Mouse (Mus musculus): ENCODE data around the gene Ttyh3. TPM values are rescaled to one million over a fixed set of nuclear protein-coding genes. Genes with fewer than 3 reads are reported as not detected.

The Ttyh3 gene
- total RNA-seq, 1 experiment, result 18.6 TPM

GRCm38 (mm10) chr5:140614837-140615236, 34.0 kb downstream of the Ttyh3 start:
- no peak overlapping the region for H3K9ac ChIP-seq (ENCODE audit: insufficient read depth, low read depth, low read length, poor library complexity, severe bottlenecking)
- peaks cover 4% of the 10 kb centered on the region; the same call in 1 of the 2 replicates for H3K36me3 ChIP-seq (ENCODE audit: control insufficient read depth, insufficient read depth, low read length, poor library complexity, severe bottlenecking)
- H3K9me3 ChIP-seq (ENCODE audit: control insufficient read depth, insufficient read depth, low read depth, low read length), result no peaks in the 10 kb centered on the region
- DNase-seq (ENCODE audit: low read depth, low spot score), result no peak
- H3K4me3 ChIP-seq (ENCODE audit: insufficient read depth in 1 of 2, low read depth in 1 of 2, low read length in 2 of 2, poor library complexity in 1 of 2, severe bottlenecking in 1 of 2), result no peak overlapping the region
- in situ Hi-C loops (cut with MboI; ENCODE audit: low sequenced_read_pairs in 2 of 2, unreplicated experiment in 2 of 2), result loop anchor here (5.0 to 10.0 kb wide), 2 partner anchors 70 to 73 kb away; no protein-coding TSS in a partner anchor
- TF ChIP-seq ZC3H11A (IDR thresholded peaks at IDR 0.05; ENCODE audit: borderline replicate concordance, low read depth, low read length) (no peak), ZNF384 (IDR thresholded peaks at IDR 0.05; ENCODE audit: low read depth, low read length) (no peak), HCFC1 (IDR thresholded peaks at IDR 0.05; ENCODE audit: borderline replicate concordance, insufficient read depth, low read length) (no peak), MAFK (IDR thresholded peaks at IDR 0.05; ENCODE audit: insufficient read depth, low read depth, low read length) (no peak), CHD2 (IDR thresholded peaks at IDR 0.05; ENCODE audit: low read depth, low read length) (no peak)
- H3K27ac ChIP-seq (ENCODE audit: insufficient read depth, low read depth, low read length, poor library complexity, severe bottlenecking), result no peak overlapping the region
- peaks cover 2 to 13% of the 10 kb centered on the region in 2 experiments; a peak in 2 of 4 replicates for H3K4me1 ChIP-seq (ENCODE audit: control insufficient read depth in 2 of 2, insufficient read depth in 2 of 2, low read length in 2 of 2, poor library complexity in 1 of 2)

- Histone ChIP-seq H3K27ac (ENCODE audit: insufficient read depth, low read depth, low read length, poor library complexity, severe bottlenecking) (no peak overlapping the region), H3K9ac (ENCODE audit: insufficient read depth, low read depth, low read length, poor library complexity, severe bottlenecking) (no peak overlapping the region), H3K4me3 (ENCODE audit: insufficient read depth in 1 of 2, low read depth in 1 of 2, low read length in 2 of 2, poor library complexity in 1 of 2, severe bottlenecking in 1 of 2) (no peak overlapping the region), H3K36me3 (ENCODE audit: control insufficient read depth, insufficient read depth, low read length, poor library complexity, severe bottlenecking) (peaks cover 4% of the 10 kb centered on the region; the same call in 1 of the 2 replicates), H3K4me1 (ENCODE audit: control insufficient read depth in 2 of 2, insufficient read depth in 2 of 2, low read length in 2 of 2, poor library complexity in 1 of 2) (peaks cover 2 to 18% of the 10 kb centered on the region in 2 experiments; a peak in 2 of 4 replicates), H3K9me3 (ENCODE audit: control insufficient read depth, insufficient read depth, low read depth, low read length) (no peaks in the 10 kb centered on the region)
- DNase-seq (ENCODE audit: low read depth, low spot score), result no peak
- in situ Hi-C loops (cut with MboI; ENCODE audit: low sequenced_read_pairs in 2 of 2, unreplicated experiment in 2 of 2), result loop anchor here in 1 of 2 experiments (10.0 kb wide), 1 partner anchor 69 kb away; no protein-coding TSS in a partner anchor
- TF ChIP-seq ZNF384 (IDR thresholded peaks at IDR 0.05; ENCODE audit: low read depth, low read length), result no peak
- TF ChIP-seq MAFK (IDR thresholded peaks at IDR 0.05; ENCODE audit: insufficient read depth, low read depth, low read length), result no peak
- no peak for TF ChIP-seq ZC3H11A (IDR thresholded peaks at IDR 0.05; ENCODE audit: borderline replicate concordance, low read depth, low read length)
- TF ChIP-seq CHD2 (IDR thresholded peaks at IDR 0.05; ENCODE audit: low read depth, low read length), result no peak
- no peak for TF ChIP-seq HCFC1 (IDR thresholded peaks at IDR 0.05; ENCODE audit: borderline replicate concordance, insufficient read depth, low read length)
Observed at GRCm38 (mm10) chr5:140614141-140614540, 34.7 kb downstream of the Ttyh3 start.

GRCm38 (mm10) chr5:140612191-140612590, 36.6 kb downstream of the Ttyh3 start:
- H3K36me3 ChIP-seq (ENCODE audit: control insufficient read depth, insufficient read depth, low read length, poor library complexity, severe bottlenecking), result peaks cover 4% of the 10 kb centered on the region; the same call in 1 of the 2 replicates
- H3K9ac ChIP-seq (ENCODE audit: insufficient read depth, low read depth, low read length, poor library complexity, severe bottlenecking), result no peak overlapping the region
- H3K4me1 ChIP-seq (ENCODE audit: control insufficient read depth in 2 of 2, insufficient read depth in 2 of 2, low read length in 2 of 2, poor library complexity in 1 of 2), result peaks cover 2 to 29% of the 10 kb centered on the region in 2 experiments; a peak in 2 of 4 replicates
- H3K9me3 ChIP-seq (ENCODE audit: control insufficient read depth, insufficient read depth, low read depth, low read length), result no peaks in the 10 kb centered on the region
- no peak for DNase-seq (ENCODE audit: low read depth, low spot score)
- TF ChIP-seq MAFK (IDR thresholded peaks at IDR 0.05; ENCODE audit: insufficient read depth, low read depth, low read length), result no peak
- TF ChIP-seq ZNF384 (IDR thresholded peaks at IDR 0.05; ENCODE audit: low read depth, low read length), result no peak
- TF ChIP-seq HCFC1 (IDR thresholded peaks at IDR 0.05; ENCODE audit: borderline replicate concordance, insufficient read depth, low read length), result no peak
- H3K27ac ChIP-seq (ENCODE audit: insufficient read depth, low read depth, low read length, poor library complexity, severe bottlenecking), result no peak overlapping the region
- in situ Hi-C loops (cut with MboI; ENCODE audit: low sequenced_read_pairs in 2 of 2, unreplicated experiment in 2 of 2), result loop anchor here in 1 of 2 experiments (10.0 kb wide), 1 partner anchor 67 kb away; no protein-coding TSS in a partner anchor
- H3K4me3 ChIP-seq (ENCODE audit: insufficient read depth in 1 of 2, low read depth in 1 of 2, low read length in 2 of 2, poor library complexity in 1 of 2, severe bottlenecking in 1 of 2), result peak overlapping the region; percentile 14 to 27; a peak in 2 of 4 replicates

GRCm38 (mm10) chr5:140611611-140612185, 37.1 kb downstream of the Ttyh3 start:
- in situ Hi-C loops (cut with MboI; ENCODE audit: low sequenced_read_pairs in 2 of 2, unreplicated experiment in 2 of 2), result loop anchor here in 1 of 2 experiments (10.0 kb wide), 1 partner anchor 67 kb away; no protein-coding TSS in a partner anchor
- TF ChIP-seq ZC3H11A (IDR thresholded peaks at IDR 0.05; ENCODE audit: borderline replicate concordance, low read depth, low read length) (no peak), CHD2 (IDR thresholded peaks at IDR 0.05; ENCODE audit: low read depth, low read length) (no peak), ZNF384 (IDR thresholded peaks at IDR 0.05; ENCODE audit: low read depth, low read length) (peak; percentile 66; the same call in 1 of the 2 replicates), MAFK (IDR thresholded peaks at IDR 0.05; ENCODE audit: insufficient read depth, low read depth, low read length) (no peak), HCFC1 (IDR thresholded peaks at IDR 0.05; ENCODE audit: borderline replicate concordance, insufficient read depth, low read length) (no peak)
- peak overlapping the region; percentile 27 to 45; a peak in 2 of 4 replicates for H3K4me3 ChIP-seq (ENCODE audit: insufficient read depth in 1 of 2, low read depth in 1 of 2, low read length in 2 of 2, poor library complexity in 1 of 2, severe bottlenecking in 1 of 2)
- no peak overlapping the region for H3K9ac ChIP-seq (ENCODE audit: insufficient read depth, low read depth, low read length, poor library complexity, severe bottlenecking)
- no peak overlapping the region for H3K27ac ChIP-seq (ENCODE audit: insufficient read depth, low read depth, low read length, poor library complexity, severe bottlenecking)
- no peaks in the 10 kb centered on the region for H3K9me3 ChIP-seq (ENCODE audit: control insufficient read depth, insufficient read depth, low read depth, low read length)
- H3K36me3 ChIP-seq (ENCODE audit: control insufficient read depth, insufficient read depth, low read length, poor library complexity, severe bottlenecking), result peaks cover 4% of the 10 kb centered on the region; the same call in 1 of the 2 replicates
- peaks cover 2 to 29% of the 10 kb centered on the region in 2 experiments; a peak in 2 of 4 replicates for H3K4me1 ChIP-seq (ENCODE audit: control insufficient read depth in 2 of 2, insufficient read depth in 2 of 2, low read length in 2 of 2, poor library complexity in 1 of 2)
- DNase-seq (ENCODE audit: low read depth, low spot score), result peak; percentile 63
